10 mouse cellular contexts compared by ENCODE assay signal in genomic region chr1:158554020-158554505, GRCm38 (mm10).
DNase-seq lines count a peak whose midpoint lies in the region; ATAC-seq lines count a peak whose summit lies in the region.
"Had no signal": no experiment of that assay in that cellular context is flagged by ENCODE, and none has a peak within 500 bp of the region (broad histone marks: within the 10 kb centered on the region; RNA-seq: fewer than 3 reads in every experiment).

No protein-coding gene starts in this region.

- peak; percentile 14 to 50 for DNase-seq in left cerebral cortex, postnatal 25 days (ENCODE audit: low spot score in 2 of 2)
- DNase-seq in left cerebral cortex, postnatal 10 days (ENCODE audit: extremely low spot score in 1 of 2, low spot score in 2 of 2) = no peak
- peak; percentile 5 for DNase-seq in layer of hippocampus, adult 9-10 months (ENCODE audit: low spot score)
- peak; percentile 58 for DNase-seq in retina, embryonic 14.5 days (ENCODE audit: low spot score)
- DNase-seq in testis, postnatal 14 days (ENCODE audit: low spot score) = no peak
- DNase-seq in ovary, postnatal 10 days (ENCODE audit: low spot score) = no peak
- no peak for DNase-seq in urinary bladder, postnatal 36 days (ENCODE audit: low spot score in 2 of 2)

- no peaks in the 10 kb centered on the region for H3K9me3 ChIP-seq in forebrain, embryonic 13.5 days (replicated peaks)
- H3K9me3 ChIP-seq: limb, embryonic 12.5 days had no signal

- peaks cover 32% of the 10 kb centered on the region for H3K4me1 ChIP-seq in forebrain, embryonic 13.5 days

- intact Hi-C loops in left cerebral cortex, postnatal 25 days (cut with DNase I) = no loop called here
- intact Hi-C loops in left cerebral cortex, postnatal 10 days (cut with DNase I) = no loop called here

- peak overlapping the region; percentile 10; the same call in 1 of the 2 replicates for H3K4me2 ChIP-seq in forebrain, embryonic 13.5 days
- H3K4me2 ChIP-seq: limb, embryonic 12.5 days had no signal

- WGBS in forebrain, embryonic 13.5 days = 4% methylated on average over 6 of the region's 6 CpGs

- H3K36me3 ChIP-seq in forebrain, embryonic 13.5 days (ENCODE audit: poor library complexity, severe bottlenecking) = peaks cover 8% of the 10 kb centered on the region; the same call in 1 of the 2 replicates
- H3K36me3 ChIP-seq: limb, embryonic 12.5 days had no signal

- no peaks in the 10 kb centered on the region for H3K27me3 ChIP-seq in forebrain, embryonic 13.5 days

- H3K4me3 ChIP-seq in forebrain, embryonic 13.5 days = no peak overlapping the region
- H3K4me3 ChIP-seq: limb, embryonic 12.5 days had no signal

- H3K27ac ChIP-seq in forebrain, embryonic 13.5 days = peak overlapping the region; percentile 74
- H3K27ac ChIP-seq: limb, embryonic 12.5 days had no signal

- peak; percentile 76 for ATAC-seq in forebrain, embryonic 13.5 days
- ATAC-seq: Patski had no signal

- H3K9ac ChIP-seq in forebrain, embryonic 13.5 days = no peak overlapping the region
- H3K9ac ChIP-seq: limb, embryonic 12.5 days had no signal

Comparison
In these comparisons a context has a peak if more than half of its experiments do, and no peak if none do; other contexts are left out.
1. DNase-seq: peak in left cerebral cortex, postnatal 25 days (2 of 2), layer of hippocampus, adult 9-10 months (single experiment) and retina, embryonic 14.5 days (single experiment); none in left cerebral cortex, postnatal 10 days (0 of 2), testis, postnatal 14 days (single experiment), ovary, postnatal 10 days (single experiment) and urinary bladder, postnatal 36 days (0 of 2).